23 mouse cellular contexts compared by ENCODE assay signal in genomic region chr17:75139731-75140130, GRCm38 (mm10).
"Had no signal": no experiment of that assay in that cellular context is flagged by ENCODE, and none has a peak within 500 bp of the region (broad histone marks: within the 10 kb centered on the region; RNA-seq: fewer than 3 reads in every experiment).

No protein-coding gene starts in this region.

- ATAC-seq: hindbrain, embryonic 16.5 days; inflammation-experienced regulatory T-cells, adult 6 months; intestine, embryonic 15.5 days; intestine, postnatal 0 days had no signal

- H3K9ac ChIP-seq: heart, embryonic 12.5 days; hindbrain, embryonic 12.5 days; hindbrain, embryonic 14.5 days; intestine, embryonic 15.5 days; limb, embryonic 12.5 days had no signal

- H3K4me3 ChIP-seq: gastrocnemius, adult 2 months; heart, embryonic 10.5 days; heart, embryonic 12.5 days; hindbrain, embryonic 10.5 days; hindbrain, embryonic 12.5 days; intestine, embryonic 15.5 days; layer of hippocampus, adult 2 months; left cerebral cortex, adult 2 months; limb, embryonic 10.5 days; limb, embryonic 12.5 days had no signal

- H3K4me2 ChIP-seq: heart, embryonic 12.5 days; hindbrain, embryonic 12.5 days; hindbrain, embryonic 14.5 days; intestine, embryonic 15.5 days; limb, embryonic 12.5 days had no signal

- H3K4me1 ChIP-seq: hindbrain, embryonic 12.5 days; intestine, embryonic 15.5 days; limb, embryonic 10.5 days had no signal

- H3K36me3 ChIP-seq: heart, embryonic 10.5 days; hindbrain, embryonic 10.5 days; hindbrain, embryonic 12.5 days; intestine, embryonic 15.5 days; limb, embryonic 10.5 days; limb, embryonic 12.5 days had no signal

- H3K9me3 ChIP-seq: heart, embryonic 10.5 days; heart, embryonic 12.5 days; hindbrain, embryonic 10.5 days; hindbrain, embryonic 12.5 days; intestine, embryonic 15.5 days; limb, embryonic 10.5 days; limb, embryonic 12.5 days had no signal

- H3K27ac ChIP-seq: gastrocnemius, adult 2 months; heart, embryonic 10.5 days; hindbrain, embryonic 10.5 days; hindbrain, embryonic 12.5 days; hindbrain, embryonic 14.5 days; intestine, embryonic 15.5 days; layer of hippocampus, adult 2 months; left cerebral cortex, adult 2 months; limb, embryonic 10.5 days; limb, embryonic 12.5 days had no signal

- DNase-seq: gastrocnemius, adult 2 months; gastrocnemius, postnatal 10 days; gastrocnemius, postnatal 25 days; heart, postnatal 10 days; heart, postnatal 4 days; kidney, adult 18-20 months; kidney, adult 8-10 months; kidney, postnatal 10 days; kidney, postnatal 25 days; kidney, postnatal 4 days had no signal

- H3K27me3 ChIP-seq: heart, embryonic 12.5 days; hindbrain, embryonic 12.5 days; intestine, embryonic 15.5 days; limb, embryonic 12.5 days had no signal
